Mouse (Mus musculus) thymus, postnatal 25 days (tissue): ENCODE results near the gene Etl4.

ENCODE experiments used
- DNase-seq: peaks from one replicate; pipeline ENCODE4 v3.0.0; 2022

The Etl4 gene

GRCm38 (mm10) chr2:19909171-19909899 lies at the start of gene Etl4:
Gene Etl4, plus strand, starts transcription at chr2:19909780.
- no peak for DNase-seq

- DNase-seq, result no peak
These were observed 40.4 kb upstream of the Etl4 start for GRCm38 (mm10) chr2:19869167-19869566.

GRCm38 (mm10) chr2:19871881-19872280 lies 37.7 kb upstream of the Etl4 start:
- DNase-seq, result no peak

GRCm38 (mm10) chr2:19890875-19891274 lies 18.7 kb upstream of the Etl4 start:
- DNase-seq, result peak; percentile 6

GRCm38 (mm10) chr2:19909900-19910780 lies 560 bp downstream of the Etl4 start:
- no peak for DNase-seq

- DNase-seq, result no peak
These were observed 1.2 kb downstream of the Etl4 start for GRCm38 (mm10) chr2:19910781-19911175.

GRCm38 (mm10) chr2:19919190-19919589 lies 9.6 kb downstream of the Etl4 start:
- peak; percentile 50 for DNase-seq

GRCm38 (mm10) chr2:19930009-19930408 lies 20.4 kb downstream of the Etl4 start:
- no peak for DNase-seq

- no peak for DNase-seq
These were observed 24.3 kb downstream of the Etl4 start for GRCm38 (mm10) chr2:19933836-19934235.

GRCm38 (mm10) chr2:19945205-19945604 lies 35.6 kb downstream of the Etl4 start:
- no peak for DNase-seq

GRCm38 (mm10) chr2:19953028-19953427 lies 43.4 kb downstream of the Etl4 start:
- no peak for DNase-seq

GRCm38 (mm10) chr2:19966445-19966844 lies 56.9 kb downstream of the Etl4 start:
- DNase-seq, result no peak

- no peak for DNase-seq
These were observed 128.1 kb downstream of the Etl4 start for GRCm38 (mm10) chr2:20037671-20038070.

GRCm38 (mm10) chr2:20072377-20072776 lies 162.8 kb downstream of the Etl4 start:
- no peak for DNase-seq

- DNase-seq, result no peak
These were observed 166.7 kb downstream of the Etl4 start for GRCm38 (mm10) chr2:20076118-20076796.

- DNase-seq, result no peak
These were observed 175.2 kb downstream of the Etl4 start for GRCm38 (mm10) chr2:20084781-20085180.

GRCm38 (mm10) chr2:20105456-20105855 lies 195.9 kb downstream of the Etl4 start:
- DNase-seq, result no peak

- no peak for DNase-seq
These were observed 202.1 kb downstream of the Etl4 start for GRCm38 (mm10) chr2:20111703-20112102.

GRCm38 (mm10) chr2:20125914-20126313 lies 216.3 kb downstream of the Etl4 start:
- DNase-seq, result no peak

- DNase-seq, result no peak
These were observed 222.2 kb downstream of the Etl4 start for GRCm38 (mm10) chr2:20131792-20132191.

GRCm38 (mm10) chr2:20138426-20138825 lies 228.8 kb downstream of the Etl4 start:
- no peak for DNase-seq

- no peak for DNase-seq
These were observed 235.8 kb downstream of the Etl4 start for GRCm38 (mm10) chr2:20145368-20145767.

GRCm38 (mm10) chr2:20167073-20167472 lies 257.5 kb downstream of the Etl4 start:
- DNase-seq, result no peak
